Mouse (Mus musculus) CH12.LX (cell line): ENCODE measurements around the gene Pde4d. TPM values are rescaled to one million over a fixed set of nuclear protein-coding genes. Genes with fewer than 3 reads are reported as not detected.

Experiments
- DNase-seq: peaks from one replicate; pipeline ENCODE4 v3.0.0-alpha.2; 2013; ENCODE audit errors: extremely low read depth
- H3K27ac ChIP-seq: 2 replicates; pipeline ENCODE4 v1.5.1; 2012; ENCODE audit warnings: low read depth, mild to moderate bottlenecking, control low read depth, moderate library complexity; ENCODE audit not compliant: insufficient read depth
- H3K27me3 ChIP-seq: replicated peaks from 2 replicates; pipeline ENCODE3; 2012; ENCODE audit warnings: inconsistent platforms
- H3K36me3 ChIP-seq, 2 experiments: replicated peaks in 1 of 2; 2 replicates each; pipeline versions ENCODE3 to v1.6.1; 2012; ENCODE audit warnings: inconsistent platforms in 1 of 2, low read length in 1 of 2, mild to moderate bottlenecking in 1 of 2, mixed read lengths in 1 of 2, moderate library complexity in 1 of 2; ENCODE audit not compliant: control insufficient read depth in 1 of 2, insufficient read depth in 1 of 2
- H3K4me1 ChIP-seq, 2 experiments: 2 replicates each; pipeline ENCODE4 v1.6.1; 2012; ENCODE audit warnings: inconsistent platforms in 1 of 2, moderate library complexity in 1 of 2; ENCODE audit not compliant: insufficient read depth in 2 of 2, control insufficient read depth in 1 of 2
- H3K4me2 ChIP-seq: 2 replicates; pipeline ENCODE4 v1.6.1; 2012; ENCODE audit warnings: low read depth, mild to moderate bottlenecking, control low read depth; ENCODE audit not compliant: poor library complexity, insufficient read depth, severe bottlenecking
- H3K4me3 ChIP-seq, 3 experiments: fragments of 150-350 bp in 1 of 3; sonication (generic) in 1 of 3; replicated peaks in 1 of 3; 2 replicates each; pipeline versions ENCODE3 to v1.5.1; 2011 to 2012; ENCODE audit warnings: low read depth in 2 of 3, low read length in 2 of 3, mild to moderate bottlenecking in 2 of 3, moderate library complexity in 2 of 3, control low read depth in 1 of 3, improper control_type of control experiment in 1 of 3, inconsistent platforms in 1 of 3, mixed read lengths in 1 of 3; ENCODE audit not compliant: poor library complexity in 1 of 3
- H3K79me2 ChIP-seq: replicated peaks from 2 replicates; pipeline ENCODE4 v1.6.1; 2012; ENCODE audit warnings: mild to moderate bottlenecking, moderate library complexity; ENCODE audit not compliant: control insufficient read depth, poor library complexity, insufficient read depth, severe bottlenecking; ENCODE audit errors: extremely low read depth
- H3K9ac ChIP-seq: 2 replicates; pipeline ENCODE4 v1.6.1; 2012; ENCODE audit warnings: low read depth, mild to moderate bottlenecking, control low read depth, moderate library complexity; ENCODE audit not compliant: insufficient read depth
- H3K9me3 ChIP-seq: replicated peaks from 2 replicates; pipeline ENCODE3; 2012; ENCODE audit warnings: low read length, inconsistent platforms, mixed read lengths
- CHD1 ChIP-seq: IDR thresholded peaks from 2 replicates; pipeline ENCODE4 v1.6.1; 2012; ENCODE audit warnings: low read depth, low read length, improper control_type of control experiment, inconsistent platforms
- CHD2 ChIP-seq: IDR thresholded peaks from 2 replicates; pipeline ENCODE4 v1.6.1; 2011; ENCODE audit warnings: low read length, improper control_type of control experiment
- CTCF ChIP-seq, 2 experiments: IDR thresholded peaks in 1 of 2; conservative IDR thresholded peaks in 1 of 2; 2 replicates each; pipeline ENCODE4 v1.5.1; 2011 to 2012; ENCODE audit warnings: low read depth in 2 of 2, low read length in 2 of 2, improper control_type of control experiment in 1 of 2, inconsistent platforms in 1 of 2, mild to moderate bottlenecking in 1 of 2, moderate library complexity in 1 of 2
- E2F4 ChIP-seq: IDR thresholded peaks from 2 replicates; pipeline ENCODE4 v1.6.1; 2011; ENCODE audit warnings: low read depth, low read length, improper control_type of control experiment; ENCODE audit not compliant: insufficient replicate concordance
- ELF1 ChIP-seq: IDR thresholded peaks from 2 replicates; pipeline ENCODE4 v1.6.1; 2014; ENCODE audit warnings: low read depth, mild to moderate bottlenecking, inconsistent platforms, low read length, improper control_type of control experiment
- IRF4 ChIP-seq: IDR thresholded peaks from 2 replicates; pipeline ENCODE4 v1.6.1; 2014; ENCODE audit warnings: low read depth, mild to moderate bottlenecking, inconsistent platforms, low read length, improper control_type of control experiment
- KAT2A ChIP-seq: IDR thresholded peaks from 2 replicates; pipeline ENCODE4 v1.6.1; 2012; ENCODE audit warnings: low read length, improper control_type of control experiment, inconsistent platforms; ENCODE audit not compliant: insufficient replicate concordance
- MXI1 ChIP-seq: IDR thresholded peaks from 2 replicates; pipeline ENCODE4 v1.6.1; 2011; ENCODE audit warnings: mild to moderate bottlenecking, low read depth, low read length, improper control_type of control experiment
- MYC ChIP-seq: IDR thresholded peaks from 2 replicates; pipeline ENCODE4 v1.6.1; 2011; ENCODE audit warnings: low read depth, mild to moderate bottlenecking, improper control_type of control experiment, low read length
- NELFE ChIP-seq: IDR thresholded peaks from 2 replicates; pipeline ENCODE4 v1.6.1; 2011; ENCODE audit warnings: low read depth, low read length, improper control_type of control experiment
- NRF1 ChIP-seq: IDR thresholded peaks from 2 replicates; pipeline ENCODE4 v1.6.1; 2014; ENCODE audit warnings: low read depth, mild to moderate bottlenecking, inconsistent platforms, low read length, improper control_type of control experiment, moderate library complexity
- POLR2AphosphoS2 ChIP-seq: IDR thresholded peaks from 2 replicates; pipeline ENCODE4 v1.6.1; 2011; ENCODE audit warnings: low read depth, low read length, improper control_type of control experiment
- RAD21 ChIP-seq: IDR thresholded peaks from 2 replicates; pipeline ENCODE4 v1.6.1; 2011; ENCODE audit warnings: low read depth, mild to moderate bottlenecking, low read length, improper control_type of control experiment, moderate library complexity
- SIN3A ChIP-seq: IDR thresholded peaks from 2 replicates; pipeline ENCODE4 v1.6.1; 2012; ENCODE audit warnings: low read length, improper control_type of control experiment, inconsistent platforms
- SMC3 ChIP-seq: IDR thresholded peaks from 2 replicates; pipeline ENCODE4 v1.6.1; 2011; ENCODE audit warnings: low read depth, low read length, improper control_type of control experiment
- UBTF ChIP-seq: IDR thresholded peaks from 2 replicates; pipeline ENCODE4 v1.6.1; 2012; ENCODE audit warnings: low read depth, mild to moderate bottlenecking, inconsistent platforms, low read length, improper control_type of control experiment, moderate library complexity
- ZC3H11A ChIP-seq: IDR thresholded peaks from 2 replicates; pipeline ENCODE4 v1.6.1; 2012; ENCODE audit warnings: low read depth, mild to moderate bottlenecking, inconsistent platforms, low read length, improper control_type of control experiment
- ZKSCAN1 ChIP-seq: IDR thresholded peaks from 2 replicates; pipeline ENCODE4 v1.6.1; 2012; ENCODE audit warnings: low read depth, inconsistent platforms, low read length, improper control_type of control experiment, borderline replicate concordance
- ZMIZ1 ChIP-seq: IDR thresholded peaks from 2 replicates; pipeline ENCODE4 v1.6.1; 2012; ENCODE audit warnings: low read depth, mild to moderate bottlenecking, inconsistent platforms, low read length, improper control_type of control experiment
- ZNF384 ChIP-seq: IDR thresholded peaks from 2 replicates; pipeline ENCODE4 v1.6.1; 2012; ENCODE audit warnings: low read depth, low read length, improper control_type of control experiment, inconsistent platforms
- dilution Hi-C: fragments of 300-500 bp; cut with MboI; formaldehyde crosslinking; loops from 2 replicates; pipeline ENCODE4 v1.14.3; 2020; ENCODE audit warnings: low sequenced_read_pairs; ENCODE audit not compliant: extremely low pct_unique_long_range_greater_than_20kb, extremely low pct_ligation_motif_present
- in situ Hi-C: fragments of 300-500 bp; cut with MboI; formaldehyde crosslinking; loops from 3 replicates; pipeline ENCODE4 v1.14.3; 2019; ENCODE audit warnings: low sequenced_read_pairs, low pct_ligation_motif_present, low pct_unique_long_range_greater_than_20kb, mixed read lengths
- polyA plus RNA-seq: library from polyadenylated mRNA; unstranded; fragments of >175 nt; gene quantifications from 2 replicates; pipeline ENCODE4 v1.2.1, GENCODE M21; 2012; ENCODE audit warnings: low read depth; ENCODE audit not compliant: insufficient read length
- total RNA-seq, 2 experiments: library from RNA; depleted of rRNA; stranded (reverse); fragments of 300-350 nt in 1 of 2; fragments of >200 nt in 1 of 2; gene quantifications; 2 replicates each; pipeline ENCODE4 v1.2.3; 2012 to 2014

Gene Pde4d
- total and polyA plus RNA-seq, 3 experiments = not detected

DNA sequence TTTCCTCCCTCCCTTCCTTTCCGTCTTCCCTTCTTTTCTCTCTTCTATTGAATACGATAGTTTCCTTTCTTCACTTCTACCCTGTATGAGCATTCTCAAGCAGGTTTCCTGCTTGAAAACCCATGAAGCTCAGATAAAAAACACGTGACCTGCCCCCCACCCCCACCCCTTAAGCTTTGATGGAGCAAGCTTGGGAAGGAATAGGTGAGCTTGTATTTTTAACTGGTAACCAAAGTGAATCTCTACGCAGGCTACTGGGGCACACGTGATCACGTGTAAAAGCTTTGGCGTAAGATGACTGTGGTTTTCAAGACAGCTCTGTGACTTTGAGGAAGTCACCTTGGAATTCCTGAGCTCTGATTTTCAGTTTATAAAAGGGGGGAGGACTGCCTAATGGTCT lies 1388.2 kb downstream of the Pde4d start:
- peaks cover 49% of the 10 kb centered on the region for H3K9me3 ChIP-seq
- H3K4me1 ChIP-seq = no peaks in the 10 kb centered on the region
- no peak for DNase-seq
- H3K79me2 ChIP-seq = no peaks in the 10 kb centered on the region
- no peak overlapping the region for H3K27ac ChIP-seq
- in situ Hi-C loops = no loop called here
- no peaks in the 10 kb centered on the region for H3K36me3 ChIP-seq
- TF ChIP-seq SMC3 (no peak), IRF4 (no peak), SIN3A (no peak), CHD2 (no peak), CTCF (conservative IDR thresholded peaks at IDR 0.05 in 1 of 2, IDR thresholded peaks at IDR 0.05 in 1 of 2; ENCODE audit: low read depth in 2 of 2, low read length in 2 of 2) (no peak), KAT2A (no peak), ZKSCAN1 (no peak), POLR2AphosphoS2 (no peak), NRF1 (no peak), NELFE (no peak), RAD21 (no peak), UBTF (no peak), ZC3H11A (no peak), CHD1 (no peak), ZNF384 (no peak)
- TF ChIP-seq, all 38 proteins: peak for 0
- Histone ChIP-seq H3K9ac (no peak overlapping the region), H3K4me3 (no peak overlapping the region), H3K4me2 (no peak overlapping the region), H3K27me3 (no peaks in the 10 kb centered on the region)
- dilution Hi-C loops = no loop called here

DNA sequence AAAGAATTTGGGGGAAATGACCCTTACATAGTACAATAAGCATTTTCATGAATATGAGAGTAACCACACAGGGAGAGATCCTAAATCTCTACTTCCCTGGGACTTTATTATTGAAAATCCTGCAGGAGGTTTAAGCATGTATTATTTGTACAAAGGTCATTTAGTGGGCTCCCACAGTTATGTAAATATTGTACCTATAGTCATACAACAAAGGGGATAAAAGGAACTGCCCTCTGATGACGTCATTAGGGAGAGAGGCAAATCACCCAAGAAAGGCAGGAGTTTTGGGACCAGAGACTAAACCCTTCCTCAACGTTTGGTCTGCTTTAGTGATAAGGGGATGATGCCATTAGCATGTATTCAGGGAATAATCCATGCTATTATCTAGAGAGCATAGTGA lies 1390.5 kb downstream of the Pde4d start:
- no peak for DNase-seq
- H3K4me3 ChIP-seq = no peak overlapping the region
- in situ Hi-C loops (no loop called here), dilution Hi-C loops (no loop called here)
- TF ChIP-seq MYC (no peak), MXI1 (no peak), ELF1 (no peak), ZMIZ1 (no peak), E2F4 (no peak), UBTF (no peak)
- peaks cover 50% of the 10 kb centered on the region for H3K9me3 ChIP-seq
- H3K27ac ChIP-seq = no peak overlapping the region
- H3K4me2 ChIP-seq = no peak overlapping the region
- H3K4me1 ChIP-seq = no peaks in the 10 kb centered on the region
- no peaks in the 10 kb centered on the region for H3K36me3 ChIP-seq
- no peaks in the 10 kb centered on the region for H3K79me2 ChIP-seq
- no peak overlapping the region for H3K9ac ChIP-seq
- no peaks in the 10 kb centered on the region for H3K27me3 ChIP-seq
